Mouse (Mus musculus): Measurements from ENCODE around the gene Smoc1.

- no peak for TF ChIP-seq POLR2A (IDR thresholded peaks at IDR 0.05; ENCODE audit: insufficient read length, low read depth)
- no peak for TF ChIP-seq USF1 (IDR thresholded peaks at IDR 0.05; ENCODE audit: low read depth)
- no peak for TF ChIP-seq TCF12 (IDR thresholded peaks at IDR 0.05; ENCODE audit: insufficient read depth, poor library complexity, severe bottlenecking)
- no peak for TF ChIP-seq POLR2AphosphoS2 (IDR thresholded peaks at IDR 0.05; ENCODE audit: insufficient read length, low read depth)
- no peak for TF ChIP-seq E2F4 (IDR thresholded peaks at IDR 0.05; ENCODE audit: insufficient read depth)
- no peak for TF ChIP-seq SRF (IDR thresholded peaks at IDR 0.05; ENCODE audit: control insufficient read depth, insufficient read length, low read depth)
- TF ChIP-seq CEBPB (IDR thresholded peaks at IDR 0.05; ENCODE audit: insufficient read depth, poor library complexity, severe bottlenecking): no peak
- no peak for TF ChIP-seq TCF3 (IDR thresholded peaks at IDR 0.05; ENCODE audit: insufficient read length, low read depth)
These were observed 28.5 kb downstream of the Smoc1 start for GRCm38 (mm10) chr12:81055000-81055705.
